Mouse (Mus musculus): Measurements from ENCODE around the gene 2810459M11Rik.

Gene 2810459M11Rik

GRCm38 (mm10) chr1:86054943-86055342 is 9.3 kb downstream of the 2810459M11Rik start:
- no peak for DNase-seq

- DNase-seq, result no peak
These were observed 10.6 kb downstream of the 2810459M11Rik start for GRCm38 (mm10) chr1:86056284-86056683.

GRCm38 (mm10) chr1:86058856-86059769 is 13.4 kb downstream of the 2810459M11Rik start:
- peak; percentile 96 for DNase-seq

DNA sequence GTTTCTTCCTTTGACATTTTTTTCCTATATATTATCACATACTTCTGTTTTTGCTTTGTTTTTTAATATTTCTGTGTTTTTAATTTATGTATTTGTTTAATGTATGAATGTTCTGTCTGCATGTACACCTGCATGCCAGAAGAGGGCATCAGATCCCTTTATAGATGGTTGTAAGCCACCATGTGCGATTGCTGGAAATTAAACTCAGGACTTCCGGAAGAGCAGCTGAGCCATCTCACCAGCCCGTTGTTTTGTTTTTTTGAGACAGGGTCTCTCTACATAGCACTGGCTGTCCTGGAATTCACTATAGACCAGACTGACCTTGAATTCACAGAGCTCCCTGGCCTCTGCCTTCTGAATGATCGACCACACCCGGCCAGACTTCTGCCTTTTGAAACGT is 16.9 kb downstream of the 2810459M11Rik start:
- DNase-seq, result no peak

GRCm38 (mm10) chr1:86064271-86064991 is 18.8 kb downstream of the 2810459M11Rik start, which contains the start of gene Psmd1:
Psmd1 (plus strand) TSS chr1:86064387.
- DNase-seq, result peak; percentile 82

GRCm38 (mm10) chr1:86076565-86076964 is 30.9 kb downstream of the 2810459M11Rik start:
- DNase-seq, result no peak

GRCm38 (mm10) chr1:86094413-86094812 is 48.8 kb downstream of the 2810459M11Rik start:
- no peak for DNase-seq

GRCm38 (mm10) chr1:86105054-86105453 is 59.4 kb downstream of the 2810459M11Rik start:
- DNase-seq, result no peak
